Mouse (Mus musculus) spleen, adult 2 months (tissue): ENCODE measurements around the gene Ccdc171.

Experiments
- CTCF ChIP-seq: fragments of 200-500 bp; IDR thresholded peaks from 2 replicates; pipeline ENCODE4 v1.5.1; 2011; ENCODE audit warnings: mild to moderate bottlenecking, inconsistent platforms; ENCODE audit not compliant: insufficient read depth, insufficient read length, insufficient replicate concordance; ENCODE audit errors: extremely low read depth
- POLR2A ChIP-seq: fragments of 200-500 bp; IDR thresholded peaks from 2 replicates; pipeline ENCODE4 v1.6.1; 2011; ENCODE audit warnings: low read depth, low read length, inconsistent platforms

DNA sequence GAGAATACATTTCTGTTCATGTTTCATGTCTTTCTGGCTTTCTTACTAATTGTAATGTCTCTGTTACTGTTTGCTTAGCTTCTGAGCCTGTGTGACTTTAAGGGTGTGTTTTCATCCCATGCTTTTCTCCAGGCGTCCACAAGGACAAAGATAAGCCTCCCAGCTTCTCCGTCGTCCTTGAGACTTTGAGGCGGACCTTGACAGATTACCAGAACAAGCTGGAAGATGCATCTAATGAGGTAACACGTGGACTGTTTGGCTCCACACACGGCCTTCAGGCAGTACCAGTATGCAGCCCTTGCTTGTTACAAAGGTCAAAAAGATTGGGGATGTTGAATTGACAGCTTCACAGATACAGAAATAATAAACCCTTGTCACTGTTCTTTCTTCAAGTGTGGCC, 130.1 kb downstream of the Ccdc171 start:
- no peak for TF ChIP-seq POLR2A
- no peak for TF ChIP-seq CTCF
